Mouse (Mus musculus): ENCODE data around the gene Ly6g6c. TPM values are rescaled to one million over a fixed set of nuclear protein-coding genes. Genes with fewer than 3 reads are reported as not detected.

The Ly6g6c gene
- total RNA-seq, 2 experiments from 2014 or later, result not detected

DNA sequence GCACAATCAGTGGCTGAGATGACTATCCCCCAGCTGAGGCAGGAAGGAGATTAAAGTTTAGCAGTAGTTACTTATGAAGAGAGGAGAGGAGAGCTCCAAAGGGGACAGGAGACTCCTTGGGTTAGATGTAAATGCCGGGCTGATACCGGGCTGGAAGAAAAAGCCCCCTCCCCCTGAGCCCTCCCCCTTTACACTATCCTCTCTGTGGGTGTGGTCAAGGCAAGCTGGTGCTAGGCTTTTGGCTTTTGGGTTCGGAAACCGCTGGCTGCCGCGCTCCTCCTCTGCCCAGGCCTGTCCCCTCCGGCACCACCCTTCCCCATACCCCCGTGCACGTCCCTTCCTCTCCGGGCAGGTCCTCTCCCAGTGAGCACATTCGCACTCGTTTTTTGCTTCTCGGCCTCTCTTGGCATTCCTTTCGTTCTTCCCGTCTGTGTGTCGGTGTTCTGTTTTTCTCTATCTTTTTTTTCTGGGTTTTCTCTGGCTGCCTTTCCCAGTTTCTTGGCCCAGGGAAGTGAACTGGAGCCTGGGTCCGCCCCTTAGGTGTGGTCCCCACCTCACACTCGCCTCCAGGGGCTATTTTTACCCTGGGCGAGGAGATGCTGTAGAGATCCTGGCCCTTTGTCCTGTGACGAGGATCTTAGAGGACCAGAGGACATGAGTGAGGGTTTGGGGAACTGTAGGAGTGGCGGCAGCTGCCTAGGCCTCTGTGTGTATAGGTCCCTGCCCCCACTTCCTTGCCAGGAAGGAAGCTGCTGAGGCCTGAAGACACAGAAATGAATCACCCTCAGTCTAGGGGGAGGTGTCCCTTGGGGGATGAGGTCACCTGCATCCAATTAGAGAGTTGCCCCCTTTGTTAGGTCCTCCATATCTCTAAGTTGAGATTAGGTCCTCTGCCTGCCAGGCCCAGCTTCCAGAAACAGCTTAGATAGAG is 13.8 kb upstream of the Ly6g6c start:
- peak in 1 of 2 experiments; percentile 18 for DNase-seq (ENCODE audit: low spot score in 2 of 2)

DNA sequence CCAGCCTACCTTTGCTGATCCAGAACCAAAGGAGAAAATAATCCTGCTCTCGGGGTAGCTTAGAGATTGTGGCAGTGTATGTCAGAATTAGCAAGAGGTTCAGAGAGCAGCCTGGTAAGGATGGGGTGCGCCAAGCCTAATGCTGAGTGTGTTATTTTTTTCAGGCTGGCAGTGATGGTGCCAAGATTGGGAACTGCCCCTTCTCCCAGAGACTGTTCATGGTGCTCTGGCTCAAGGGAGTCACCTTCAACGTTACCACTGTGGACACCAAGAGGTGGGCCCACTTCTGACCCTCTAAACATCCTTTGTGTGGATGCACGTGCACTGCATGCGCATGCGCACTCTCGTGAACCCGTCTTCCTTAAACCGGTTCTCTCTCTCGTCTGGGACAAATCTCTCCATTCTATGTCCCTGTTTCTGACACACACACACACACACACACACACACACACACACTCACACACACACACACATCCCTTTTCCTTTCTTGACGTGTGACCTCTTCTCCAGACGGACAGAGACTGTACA is 12.9 kb upstream of the Ly6g6c start:
- no peak for DNase-seq (ENCODE audit: low spot score in 2 of 2)
- intact Hi-C loops (cut with DNase I), result no loop called here

More for the DNA sequence above, 13.8 kb upstream of the Ly6g6c start:
- intact Hi-C loops (cut with DNase I), result no loop called here

DNA sequence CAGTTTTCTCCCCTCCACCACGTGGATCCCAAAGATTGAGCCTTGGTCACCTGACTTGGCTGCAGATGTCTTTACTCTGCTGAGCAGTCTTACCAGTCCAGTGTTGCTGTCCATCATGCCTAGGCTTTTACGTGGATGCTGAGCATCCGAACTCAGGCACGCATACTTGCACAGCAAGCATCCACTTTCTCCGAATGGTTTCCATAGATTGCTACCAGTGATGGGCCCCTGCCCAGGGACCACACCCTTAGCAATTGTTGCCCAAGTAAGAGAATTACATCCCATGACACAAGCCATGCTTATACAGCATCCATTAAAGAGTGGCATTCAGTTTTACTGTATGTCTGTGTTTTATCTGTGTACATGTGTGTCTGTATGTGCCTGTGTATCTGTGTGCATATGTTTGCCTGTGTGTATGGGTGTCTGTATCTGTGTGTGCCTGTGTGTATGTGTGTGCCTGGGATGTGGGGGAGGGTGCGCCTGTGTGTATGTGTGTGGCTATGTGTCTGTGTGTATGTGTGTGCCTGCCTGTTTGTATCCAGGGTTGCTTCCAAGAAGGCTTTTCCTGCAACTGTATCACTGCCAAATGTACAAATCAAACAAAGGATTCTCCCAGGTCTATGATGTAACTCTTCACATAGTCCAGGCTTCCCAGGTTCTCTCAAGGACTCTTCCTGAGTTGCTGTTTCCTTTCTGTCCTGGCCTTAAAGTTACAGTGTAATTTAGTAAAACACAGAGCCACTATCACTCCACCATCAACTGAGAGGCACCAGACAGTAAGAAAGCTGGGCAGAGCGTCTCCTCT is 9.3 kb upstream of the Ly6g6c start:
- intact Hi-C loops (cut with DNase I), result no loop called here

DNA sequence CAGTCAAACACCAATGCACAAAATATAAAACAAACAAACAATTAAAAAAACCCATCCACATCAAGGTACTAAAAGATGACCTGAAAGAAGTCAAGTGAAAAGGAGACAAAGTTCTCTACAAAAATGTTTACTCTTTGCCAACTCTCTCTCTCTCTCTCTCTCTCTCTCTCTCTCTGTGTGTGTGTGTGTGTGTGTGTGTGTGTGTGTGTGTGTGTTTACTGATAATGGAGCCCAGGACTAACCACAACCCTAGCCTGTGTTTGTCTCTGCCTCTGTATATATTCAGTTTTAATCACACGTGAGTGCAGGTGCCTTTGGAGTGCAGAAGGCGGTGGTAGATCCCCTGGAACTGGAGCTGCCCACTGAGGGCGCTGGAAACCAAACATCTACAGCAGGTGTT is 8.1 kb upstream of the Ly6g6c start:
- intact Hi-C loops (cut with DNase I), result no loop called here
- DNase-seq (ENCODE audit: low spot score in 2 of 2), result no peak

More for the DNA sequence above, 9.3 kb upstream of the Ly6g6c start:
- DNase-seq (ENCODE audit: low spot score in 2 of 2), result no peak

DNA sequence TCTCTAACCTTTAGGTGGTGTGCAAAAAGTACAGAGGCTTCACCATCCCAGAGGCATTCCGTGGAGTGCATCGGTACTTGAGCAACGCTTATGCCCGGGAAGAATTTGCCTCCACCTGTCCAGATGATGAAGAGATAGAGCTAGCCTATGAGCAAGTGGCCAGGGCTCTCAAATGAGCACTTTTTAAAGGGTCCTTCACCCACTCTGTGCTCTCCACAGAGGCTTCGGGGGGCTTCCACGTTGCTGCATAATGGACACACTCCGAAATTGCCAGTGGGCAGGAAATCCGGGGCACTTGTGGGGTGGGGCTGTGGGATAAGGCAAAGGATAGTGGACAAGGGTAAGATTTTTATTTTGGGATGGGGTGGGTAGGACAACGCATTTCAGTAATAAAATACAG is 6.9 kb upstream of the Ly6g6c start:
- DNase-seq (ENCODE audit: low spot score in 2 of 2), result no peak
- intact Hi-C loops (cut with DNase I), result no loop called here

DNA sequence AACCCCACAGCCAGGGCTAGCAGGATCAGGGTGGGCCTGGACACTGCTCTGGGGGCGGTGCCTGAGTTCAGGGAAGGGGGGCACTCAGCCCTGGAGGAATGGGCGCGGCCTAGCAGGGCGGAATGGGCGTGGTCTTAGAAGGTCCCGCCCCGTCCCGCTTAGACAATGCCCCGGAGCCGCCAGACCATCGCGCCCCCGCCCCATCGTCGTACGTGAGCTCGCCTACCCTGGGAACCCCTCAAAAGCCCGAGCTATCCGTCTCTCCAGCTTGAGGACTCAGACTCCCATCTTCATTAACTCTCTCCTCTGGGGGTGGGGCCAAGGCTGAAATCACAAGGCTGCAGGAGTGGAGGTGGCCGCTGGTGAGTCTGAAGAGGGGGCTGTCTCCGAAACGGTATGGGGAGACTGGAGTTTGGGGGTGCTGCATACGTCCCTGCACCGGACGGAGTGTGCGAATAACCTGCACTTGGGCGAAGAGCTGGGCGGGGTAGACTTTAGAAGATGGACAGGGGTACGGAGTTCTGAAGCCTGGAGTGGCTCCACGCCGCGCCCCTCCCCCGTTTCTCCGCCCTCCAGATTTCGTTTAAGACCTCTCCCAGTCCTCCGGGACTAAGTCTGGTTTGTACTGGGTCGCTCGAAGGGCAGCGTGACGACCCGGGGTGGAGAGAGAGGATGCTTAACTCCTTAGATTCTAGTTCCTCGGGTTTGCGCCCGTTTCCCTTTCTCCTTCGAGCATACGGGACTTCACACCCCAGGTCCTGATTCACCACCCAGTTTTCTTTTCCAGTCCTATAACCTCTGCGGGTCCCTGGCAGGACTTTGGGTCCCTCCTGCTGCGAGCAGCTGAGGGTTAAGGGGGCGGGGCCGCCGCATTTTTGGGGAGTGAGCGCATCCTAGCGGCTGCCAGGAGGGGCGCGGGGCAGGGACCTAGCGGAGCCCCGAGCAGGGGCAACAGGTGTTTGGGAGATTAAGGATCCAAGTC is 6.0 kb upstream of the Ly6g6c start, which contains the start of gene Ddah2:
Gene Ddah2 (plus strand): TSS at position 125 of the 982 bp plus-strand sequence.
- intact Hi-C loops (cut with DNase I), result loop anchor here (1.0 kb wide), 1 partner anchor 38 kb away; no protein-coding TSS in a partner anchor
- peak; percentile 59 to 71 for DNase-seq (ENCODE audit: low spot score in 2 of 2)

DNA sequence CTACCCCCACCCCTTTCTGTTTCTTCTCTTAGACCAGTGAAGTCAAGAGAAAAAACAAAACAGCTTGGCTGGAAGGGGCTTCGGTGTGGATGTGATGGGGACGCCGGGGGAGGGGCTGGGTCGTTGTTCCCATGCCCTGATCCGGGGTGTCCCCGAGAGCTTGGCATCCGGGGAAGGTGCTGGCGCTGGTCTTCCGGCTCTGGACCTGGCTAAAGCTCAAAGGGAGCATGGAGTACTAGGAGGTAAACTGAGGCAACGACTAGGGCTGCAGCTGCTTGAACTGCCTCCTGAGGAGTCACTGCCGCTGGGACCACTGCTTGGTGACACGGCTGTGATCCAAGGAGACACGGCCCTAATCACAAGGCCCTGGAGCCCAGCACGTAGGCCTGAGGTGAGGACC is 5.1 kb upstream of the Ly6g6c start:
- intact Hi-C loops (cut with DNase I), result no loop called here
- DNase-seq (ENCODE audit: low spot score in 2 of 2), result no peak

DNA sequence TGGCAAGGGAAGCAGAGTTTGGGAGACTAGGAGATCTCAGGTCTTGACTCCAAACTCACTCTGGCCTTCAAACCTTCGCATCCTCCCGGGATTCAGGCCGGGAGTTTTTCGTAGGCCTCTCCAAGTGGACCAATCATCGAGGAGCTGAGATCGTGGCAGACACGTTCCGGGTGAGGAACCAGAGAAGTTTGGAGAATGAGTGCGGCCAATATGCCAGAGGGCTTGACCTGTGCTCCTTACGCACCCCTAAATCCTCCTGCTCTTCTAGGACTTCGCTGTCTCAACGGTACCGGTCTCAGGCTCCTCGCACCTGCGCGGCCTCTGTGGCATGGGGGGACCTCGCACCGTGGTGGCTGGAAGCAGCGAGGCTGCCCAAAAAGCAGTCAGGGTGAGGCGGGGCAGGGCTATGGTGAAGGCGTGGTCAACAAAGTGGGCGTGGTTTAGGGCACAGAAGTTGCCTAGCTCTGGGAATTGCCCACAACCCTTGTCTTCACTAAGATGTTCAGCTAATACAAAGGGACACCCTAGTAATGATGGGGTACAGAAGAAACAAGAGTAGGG is 4.4 kb upstream of the Ly6g6c start:
- intact Hi-C loops (cut with DNase I), result no loop called here
- DNase-seq (ENCODE audit: low spot score in 2 of 2), result no peak

DNA sequence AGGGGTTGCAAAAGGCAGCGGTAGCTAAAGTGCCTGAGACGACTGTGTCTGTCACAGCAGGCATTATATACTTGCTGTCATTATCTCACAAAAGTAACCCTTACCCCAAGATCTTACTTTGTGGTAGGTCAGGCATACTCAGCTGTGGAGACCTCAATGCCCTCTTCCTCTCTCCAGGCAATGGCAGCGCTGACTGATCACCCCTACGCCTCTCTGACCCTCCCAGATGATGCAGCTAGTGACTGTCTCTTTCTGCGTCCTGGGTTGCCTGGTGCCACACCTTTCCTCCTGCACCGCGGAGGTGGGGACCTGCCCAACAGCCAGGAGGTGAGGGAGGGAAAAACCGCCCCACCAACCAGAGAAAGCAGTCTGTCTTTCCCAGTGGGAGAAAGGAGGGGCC is 3.9 kb upstream of the Ly6g6c start:
- intact Hi-C loops (cut with DNase I), result no loop called here
- DNase-seq (ENCODE audit: low spot score in 2 of 2), result no peak

DNA sequence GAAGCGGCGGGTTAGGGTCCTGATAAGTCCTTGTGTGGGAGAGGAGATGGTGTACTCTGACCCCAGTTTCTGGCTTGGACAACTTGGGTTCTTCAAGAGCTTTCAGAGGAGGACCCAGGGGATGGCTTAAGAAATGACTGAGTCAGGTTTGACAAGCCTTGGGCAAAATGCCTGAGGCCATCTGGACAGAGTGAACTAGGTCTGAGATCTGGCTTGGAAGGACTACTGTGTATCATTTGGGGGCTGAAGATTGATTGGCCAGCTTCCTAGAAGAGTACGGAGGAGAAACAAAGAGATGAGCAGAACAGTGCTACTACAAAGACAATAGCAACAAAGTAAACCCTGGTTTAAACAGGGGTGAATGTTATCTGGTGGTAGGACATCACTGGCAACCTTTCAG is 1.7 kb upstream of the Ly6g6c start:
- no peak for DNase-seq (ENCODE audit: low spot score in 2 of 2)
- intact Hi-C loops (cut with DNase I), result no loop called here

DNA sequence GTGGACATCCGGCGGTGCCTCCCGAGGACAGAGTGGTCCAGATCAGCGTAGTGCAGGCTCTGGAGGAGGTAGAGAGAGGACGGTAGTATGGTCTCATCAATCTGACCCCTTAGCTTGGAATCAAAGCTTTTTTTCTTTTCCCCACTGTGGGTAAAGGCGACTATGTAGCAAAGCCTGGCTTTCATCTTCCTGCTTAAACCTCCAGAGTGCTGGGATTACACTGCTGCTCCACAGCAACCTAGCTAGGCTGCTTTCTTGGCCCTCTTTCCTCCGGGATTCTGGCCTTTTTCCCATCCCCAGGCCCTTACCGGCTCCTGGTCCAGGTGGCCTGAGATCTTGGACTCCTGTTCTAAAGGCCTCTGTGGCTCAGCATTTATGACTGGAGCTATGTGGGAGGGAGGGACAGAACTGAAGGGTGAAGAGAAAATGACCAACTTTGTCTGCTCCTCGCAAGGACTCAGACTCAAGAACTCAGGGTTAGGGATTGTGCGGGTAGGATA is 760 bp upstream of the Ly6g6c start:
- no peak for DNase-seq (ENCODE audit: low spot score in 2 of 2)
- intact Hi-C loops (cut with DNase I), result no loop called here

DNA sequence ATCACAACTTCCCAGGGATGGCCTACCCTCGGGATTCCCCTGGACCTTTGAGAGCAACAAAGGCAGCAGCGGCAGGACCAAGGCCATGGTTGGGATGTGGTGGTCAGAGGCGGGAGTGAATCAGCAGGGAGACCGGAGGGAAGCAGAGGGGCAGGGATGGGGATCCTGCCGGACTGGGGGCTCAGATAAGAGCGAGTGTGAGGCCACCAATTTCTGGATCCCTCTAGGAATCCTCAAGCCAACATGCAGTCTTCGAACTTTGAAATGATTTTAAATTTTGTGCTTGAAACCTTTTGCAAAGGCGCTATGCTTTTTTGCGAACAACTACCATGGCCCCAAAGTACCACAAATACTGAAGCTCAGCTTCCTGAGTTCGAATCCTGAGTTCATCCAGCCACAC is 896 bp downstream of the Ly6g6c start, which contains the start of gene Mpig6b:
Gene Mpig6b (minus strand): TSS at position 101 of the 400 bp plus-strand sequence.
- intact Hi-C loops (cut with DNase I), result no loop called here
- DNase-seq (ENCODE audit: low spot score in 2 of 2), result no peak

DNA sequence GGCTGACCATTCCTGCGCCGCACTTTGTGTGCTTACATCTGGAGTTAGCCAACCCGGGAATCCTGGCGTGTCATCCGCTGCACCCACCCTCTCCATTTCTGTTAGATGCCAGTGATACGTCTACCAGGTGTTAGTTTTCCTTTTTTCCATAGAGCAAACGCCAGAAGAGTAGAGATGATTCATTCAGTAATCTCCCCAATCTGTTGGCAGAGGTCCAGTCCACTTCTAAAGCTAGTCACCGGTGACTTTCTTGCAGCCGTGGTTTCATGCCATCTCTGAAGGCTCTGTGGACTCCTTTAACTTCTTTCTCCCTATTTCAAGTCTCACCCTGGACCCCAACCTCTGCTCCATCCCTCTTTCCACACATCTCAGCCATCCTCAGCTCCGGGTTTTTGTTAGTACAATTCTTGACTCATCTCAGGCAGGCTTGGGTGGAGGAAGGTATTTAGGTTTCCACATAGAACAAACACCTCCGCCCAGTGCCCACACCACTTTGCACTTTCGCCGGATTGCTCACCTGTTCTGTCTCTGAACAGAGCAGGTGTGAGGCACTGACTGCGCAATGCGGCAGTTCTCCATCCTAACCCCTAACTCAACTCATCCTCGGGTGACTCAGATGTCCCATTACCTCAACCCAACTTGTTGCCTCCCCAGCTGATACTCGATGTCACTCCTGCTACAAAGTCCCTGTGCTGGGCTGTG is 3.2 kb downstream of the Ly6g6c start:
- intact Hi-C loops (cut with DNase I), result no loop called here
- DNase-seq (ENCODE audit: low spot score in 2 of 2), result peak in 1 of 2 experiments; percentile 57

DNA sequence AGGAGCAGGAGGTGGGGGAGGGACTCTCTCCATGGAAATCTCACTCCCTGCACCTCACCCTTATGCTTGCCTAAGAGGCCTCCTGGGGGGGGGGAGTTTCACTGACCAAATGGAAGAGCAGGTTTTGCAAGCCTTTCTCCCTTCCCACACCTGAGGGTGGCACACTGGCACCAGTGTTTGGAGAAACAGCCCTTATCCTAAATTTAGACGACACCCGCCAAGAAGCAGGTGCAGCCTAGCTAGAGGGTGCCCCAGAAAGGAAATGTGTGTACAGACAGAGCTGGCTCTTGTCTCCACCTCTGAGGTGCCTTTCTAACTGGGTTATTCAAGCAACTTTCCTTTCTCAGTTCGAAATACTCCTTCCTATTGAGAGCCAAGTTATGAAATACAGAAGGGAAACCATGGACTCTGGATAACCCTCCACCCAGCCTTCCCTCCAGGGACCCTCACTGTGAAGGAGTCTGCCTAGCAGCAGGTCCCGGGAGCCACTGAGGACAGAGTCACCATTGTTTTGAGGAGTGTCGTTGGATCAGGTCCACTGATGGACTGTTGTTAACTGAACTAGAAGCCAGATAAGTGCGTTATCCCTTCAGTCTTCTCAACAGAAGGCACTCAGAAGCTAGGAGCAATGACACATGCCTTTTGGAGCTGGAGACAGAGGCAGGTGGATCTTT is 5.5 kb downstream of the Ly6g6c start:
- intact Hi-C loops (cut with DNase I), result no loop called here
- peak in 1 of 2 experiments; percentile 43 for DNase-seq (ENCODE audit: low spot score in 2 of 2)

DNA sequence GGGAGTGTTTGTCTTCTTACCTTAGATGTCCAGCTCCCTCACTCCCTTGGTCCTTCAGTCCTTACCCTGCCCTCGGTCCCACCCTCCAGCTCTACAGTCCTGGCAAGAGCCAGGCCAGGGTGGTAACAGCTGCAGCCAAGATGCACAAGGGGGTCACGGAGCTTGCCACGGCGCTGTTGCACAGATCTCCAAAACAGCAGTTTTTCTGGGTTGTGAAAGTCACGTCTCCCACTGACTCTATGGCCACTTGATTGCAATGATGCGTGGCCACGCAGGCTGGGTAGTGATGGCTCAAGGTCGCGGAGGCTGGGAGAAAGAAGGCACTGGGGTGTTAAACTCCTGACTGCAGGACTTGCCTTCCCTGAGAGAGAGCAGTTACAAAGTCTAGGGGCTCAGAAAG is 6.3 kb downstream of the Ly6g6c start:
- DNase-seq (ENCODE audit: low spot score in 2 of 2), result no peak
- intact Hi-C loops (cut with DNase I), result no loop called here

DNA sequence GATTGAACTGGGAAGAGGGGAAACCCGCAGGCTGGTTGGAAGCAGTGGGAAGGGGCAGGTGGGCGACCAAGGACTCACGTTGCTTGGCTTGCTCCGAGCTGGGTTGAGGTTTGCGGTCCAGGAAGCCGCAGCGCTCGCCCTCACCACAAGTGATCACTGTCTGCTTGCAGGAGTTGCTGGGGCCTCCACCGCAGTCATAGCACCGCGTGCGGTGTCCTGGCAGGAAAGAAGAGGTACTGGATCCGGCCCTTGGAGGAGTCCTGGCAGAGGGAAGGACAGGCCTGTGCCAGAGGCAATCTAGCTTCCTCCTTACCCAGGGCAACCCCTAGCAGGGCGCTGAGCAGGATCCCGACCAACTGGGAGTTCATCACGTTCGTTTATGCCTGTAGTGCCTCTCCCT is 8.9 kb downstream of the Ly6g6c start:
- no peak for DNase-seq (ENCODE audit: low spot score in 2 of 2)
- intact Hi-C loops (cut with DNase I), result no loop called here

DNA sequence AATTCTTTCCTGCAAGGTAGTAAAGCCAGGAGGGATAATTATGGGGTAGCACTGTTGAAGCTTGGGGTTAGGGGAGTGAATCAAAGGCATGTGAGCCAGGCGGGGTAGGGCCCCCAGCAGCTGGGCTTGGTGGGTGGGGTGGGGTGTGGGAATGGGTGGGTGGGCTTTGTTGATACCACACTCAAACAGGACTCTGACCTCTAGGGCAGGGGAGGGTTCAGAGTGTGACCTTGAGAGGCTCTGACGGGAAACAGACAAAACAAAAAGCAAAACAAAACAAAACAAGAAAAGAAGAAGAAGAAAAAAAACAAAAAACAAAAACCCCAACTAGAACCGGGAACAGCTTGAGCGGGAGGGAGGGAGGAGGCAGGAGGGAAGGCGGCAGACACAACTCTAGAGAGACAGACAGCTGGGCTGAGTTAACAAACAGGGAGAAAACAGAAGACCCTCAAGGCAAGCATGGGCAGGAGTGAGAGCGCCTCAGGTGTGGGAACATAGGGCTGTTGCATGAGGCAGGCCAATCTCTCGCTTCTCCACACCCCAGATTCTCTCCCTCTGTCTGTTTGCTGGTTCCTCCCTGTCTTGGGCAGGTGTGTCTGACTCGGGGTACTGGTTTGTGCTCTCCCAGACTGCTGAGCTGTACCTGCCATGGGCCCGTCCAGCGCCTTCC is 11.5 kb downstream of the Ly6g6c start, which contains the start of gene Ly6g6e:
Gene Ly6g6e (plus strand): TSS at position 396 of the 670 bp plus-strand sequence.
- no peak for DNase-seq (ENCODE audit: low spot score in 2 of 2)
- intact Hi-C loops (cut with DNase I), result no loop called here

All from left cerebral cortex, postnatal 25 days (tissue).